Mouse (Mus musculus): ENCODE measurements around the gene Prss54. TPM values are rescaled to one million over a fixed set of nuclear protein-coding genes. Genes with fewer than 3 reads are reported as not detected.

Prss54 gene
- polyA plus RNA-seq, 1 experiment from 2014 or later = not detected

Other genes with a start within 250 kb of the Prss54 start
- 11.1 and 14.1 TPM in 2 replicates for gene Zfp319, start 244.4 kb downstream of the Prss54 start, polyA plus RNA-seq (2016; fragmentation: Nextera tagmentation; extraction: Ambion mirVana)
- 47.7 and 50.1 TPM in 2 replicates for gene Usb1, start 244.1 kb downstream of the Prss54 start, polyA plus RNA-seq (2016; fragmentation: Nextera tagmentation; extraction: Ambion mirVana)
- gene Mmp15, start 224.1 kb downstream of the Prss54 start, polyA plus RNA-seq (2016; fragmentation: Nextera tagmentation; extraction: Ambion mirVana) = 12.8 and 14.8 TPM in 2 replicates
- gene Cfap20, start 141.5 kb downstream of the Prss54 start, polyA plus RNA-seq (2016; fragmentation: Nextera tagmentation; extraction: Ambion mirVana) = 145 and 150 TPM in 2 replicates
- 10.8 and 11.1 TPM in 2 replicates for gene Csnk2a2, start 86.3 kb downstream of the Prss54 start, polyA plus RNA-seq (2016; fragmentation: Nextera tagmentation; extraction: Ambion mirVana)
- gene Ccdc113, start 42.3 kb downstream of the Prss54 start, polyA plus RNA-seq (2016; fragmentation: Nextera tagmentation; extraction: Ambion mirVana) = 0.09 and 0.20 TPM in 2 replicates
- 31.2 and 31.7 TPM in 2 replicates for gene Gins3, start 57.1 kb upstream of the Prss54 start, polyA plus RNA-seq (2016; fragmentation: Nextera tagmentation; extraction: Ambion mirVana)
- 27.4 and 43.9 TPM in 2 replicates for gene Ndrg4, start 100.6 kb upstream of the Prss54 start, polyA plus RNA-seq (2016; fragmentation: Nextera tagmentation; extraction: Ambion mirVana)
- 25.0 and 28.7 TPM in 2 replicates for gene Setd6, start 139.5 kb upstream of the Prss54 start, polyA plus RNA-seq (2016; fragmentation: Nextera tagmentation; extraction: Ambion mirVana)
- gene Cnot1, start 231.1 kb upstream of the Prss54 start, polyA plus RNA-seq (2016; fragmentation: Nextera tagmentation; extraction: Ambion mirVana) = 93.7 and 98.0 TPM in 2 replicates
- 353 and 394 TPM in 2 replicates for gene Sap18b, start 249.0 kb upstream of the Prss54 start, polyA plus RNA-seq (2016; fragmentation: Nextera tagmentation; extraction: Ambion mirVana)

Data from midbrain, embryonic 10.5 days (tissue).